Mouse (Mus musculus): ENCODE results near the gene Rps6ka4. TPM values are rescaled to one million over a fixed set of nuclear protein-coding genes. Genes with fewer than 3 reads are reported as not detected.

Gene Rps6ka4
- polyA plus RNA-seq, 1 experiment from 2014 or later, result 28.6 TPM

GRCm38 (mm10) chr19:6820538-6821195, 19.8 kb downstream of the Rps6ka4 start:
- Histone ChIP-seq H3K36me3 (ENCODE audit: insufficient read depth) (no peaks in the 10 kb centered on the region), H3K27ac (ENCODE audit: low read depth) (no peak overlapping the region), H3K4me2 (no peak overlapping the region), H3K4me3 (ENCODE audit: low read depth, low read length) (no peak overlapping the region), H3K4me1 (ENCODE audit: insufficient read depth) (no peaks in the 10 kb centered on the region), H3K9ac (no peak overlapping the region), H3K9me3 (ENCODE audit: low read depth, low read length) (no peaks in the 10 kb centered on the region), H3K27me3 (ENCODE audit: insufficient read depth, low read length) (no peaks in the 10 kb centered on the region)
- WGBS, result 78% methylated on average over 13 of the region's 13 CpGs
- DNase-seq (no peak), ATAC-seq (ENCODE audit: insufficient read depth) (no peak)
- no peak for TF ChIP-seq CTCF (IDR thresholded peaks at IDR 0.05; ENCODE audit: low read depth)

- no peaks in the 10 kb centered on the region for H3K9me3 ChIP-seq (ENCODE audit: low read depth, low read length)
- 38% methylated on average over 10 of the region's 10 CpGs for WGBS
- no peaks in the 10 kb centered on the region for H3K36me3 ChIP-seq (ENCODE audit: insufficient read depth)
- H3K27ac ChIP-seq (ENCODE audit: low read depth), result no peak overlapping the region
- peak; percentile 17 for DNase-seq
- H3K27me3 ChIP-seq (ENCODE audit: insufficient read depth, low read length), result no peaks in the 10 kb centered on the region
- H3K4me2 ChIP-seq, result no peak overlapping the region
- no peak overlapping the region for H3K9ac ChIP-seq
- no peaks in the 10 kb centered on the region for H3K4me1 ChIP-seq (ENCODE audit: insufficient read depth)
- no peak overlapping the region for H3K4me3 ChIP-seq (ENCODE audit: low read depth, low read length)
- no peak for ATAC-seq (ENCODE audit: insufficient read depth)
- no peak for TF ChIP-seq CTCF (IDR thresholded peaks at IDR 0.05; ENCODE audit: low read depth)
These were observed 21.2 kb downstream of the Rps6ka4 start for GRCm38 (mm10) chr19:6819143-6819827.

- H3K4me3 ChIP-seq (ENCODE audit: low read depth, low read length), result no peak overlapping the region
- 0 out of 2 replicates have a peak, but pooled peaks have one; percentile 7 for TF ChIP-seq CTCF (IDR thresholded peaks at IDR 0.05; ENCODE audit: low read depth)
- no peak overlapping the region for H3K27ac ChIP-seq (ENCODE audit: low read depth)
- no peak overlapping the region for H3K4me2 ChIP-seq
- WGBS, result 66% methylated on average over 3 of the region's 3 CpGs
- no peaks in the 10 kb centered on the region for H3K27me3 ChIP-seq (ENCODE audit: insufficient read depth, low read length)
- H3K9me3 ChIP-seq (ENCODE audit: low read depth, low read length), result no peaks in the 10 kb centered on the region
- H3K4me1 ChIP-seq (ENCODE audit: insufficient read depth), result no peaks in the 10 kb centered on the region
- no peak for ATAC-seq (ENCODE audit: insufficient read depth)
- H3K36me3 ChIP-seq (ENCODE audit: insufficient read depth), result no peaks in the 10 kb centered on the region
- DNase-seq, result no peak
- no peak overlapping the region for H3K9ac ChIP-seq
These were observed 25.5 kb downstream of the Rps6ka4 start for GRCm38 (mm10) chr19:6814958-6815357.

- H3K9me3 ChIP-seq (ENCODE audit: low read depth, low read length), result no peaks in the 10 kb centered on the region
- DNase-seq (no peak), ATAC-seq (ENCODE audit: insufficient read depth) (no peak)
- no peak overlapping the region for H3K4me2 ChIP-seq
- H3K4me1 ChIP-seq (ENCODE audit: insufficient read depth), result no peaks in the 10 kb centered on the region
- H3K9ac ChIP-seq, result no peak overlapping the region
- H3K27ac ChIP-seq (ENCODE audit: low read depth), result no peak overlapping the region
- H3K4me3 ChIP-seq (ENCODE audit: low read depth, low read length), result no peak overlapping the region
- no peaks in the 10 kb centered on the region for H3K27me3 ChIP-seq (ENCODE audit: insufficient read depth, low read length)
- H3K36me3 ChIP-seq (ENCODE audit: insufficient read depth), result no peaks in the 10 kb centered on the region
- WGBS, result 21% methylated on average over 4 of the region's 4 CpGs
- no peak for TF ChIP-seq CTCF (IDR thresholded peaks at IDR 0.05; ENCODE audit: low read depth)
These were observed 26.1 kb downstream of the Rps6ka4 start for GRCm38 (mm10) chr19:6814366-6814765.

Small RNA genes lying within 50 kb of the gene (microRNA-seq; reads per million reads assigned to microRNA genes)
- not detected for gene Mir5046 (ENCODE audit: borderline number of aligned reads)

Other genes starting within 250 kb of the Rps6ka4 start
- 1.0 and 1.5 TPM in 2 replicates for gene Ccdc88b, start 17.6 kb upstream of the Rps6ka4 start, polyA plus RNA-seq (2014; fragmentation: Nextera tagmentation; extraction: Ambion mirVana)
- 151 and 155 TPM in 2 replicates for gene Trmt112, start 69.1 kb upstream of the Rps6ka4 start, polyA plus RNA-seq (2014; fragmentation: Nextera tagmentation; extraction: Ambion mirVana)
- 151 and 153 TPM in 2 replicates for gene Prdx5, start 69.5 kb upstream of the Rps6ka4 start, polyA plus RNA-seq (2014; fragmentation: Nextera tagmentation; extraction: Ambion mirVana)
- 3.1 and 4.2 TPM in 2 replicates for gene Esrra, start 81.2 kb upstream of the Rps6ka4 start, polyA plus RNA-seq (2014; fragmentation: Nextera tagmentation; extraction: Ambion mirVana)
- gene Catsperz, start 84.7 kb upstream of the Rps6ka4 start, polyA plus RNA-seq (2014; fragmentation: Nextera tagmentation; extraction: Ambion mirVana), result 2.2 and 2.3 TPM in 2 replicates
- gene Kcnk4, start 93.9 kb upstream of the Rps6ka4 start, polyA plus RNA-seq (2014; fragmentation: Nextera tagmentation; extraction: Ambion mirVana), result 0.17 and 0.38 TPM in 2 replicates
- 61.0 and 65.0 TPM in 2 replicates for gene Bad, start 101.2 kb upstream of the Rps6ka4 start, polyA plus RNA-seq (2014; fragmentation: Nextera tagmentation; extraction: Ambion mirVana)
- gene Gpr137, start 101.8 kb upstream of the Rps6ka4 start, polyA plus RNA-seq (2014; fragmentation: Nextera tagmentation; extraction: Ambion mirVana), result 21.8 and 23.5 TPM in 2 replicates
- gene Ppp1r14b, start 134.3 kb upstream of the Rps6ka4 start, polyA plus RNA-seq (2014; fragmentation: Nextera tagmentation; extraction: Ambion mirVana), result 218 and 224 TPM in 2 replicates
- gene Plcb3, start 135.8 kb upstream of the Rps6ka4 start, polyA plus RNA-seq (2014; fragmentation: Nextera tagmentation; extraction: Ambion mirVana), result 53.3 and 55.9 TPM in 2 replicates
- 84.4 and 84.8 TPM in 2 replicates for gene Fkbp2, start 139.9 kb upstream of the Rps6ka4 start, polyA plus RNA-seq (2014; fragmentation: Nextera tagmentation; extraction: Ambion mirVana)
- gene Vegfb, start 147.0 kb upstream of the Rps6ka4 start, polyA plus RNA-seq (2014; fragmentation: Nextera tagmentation; extraction: Ambion mirVana), result 42.5 and 44.6 TPM in 2 replicates
- 18.6 and 22.8 TPM in 2 replicates for gene Dnajc4, start 151.9 kb upstream of the Rps6ka4 start, polyA plus RNA-seq (2014; fragmentation: Nextera tagmentation; extraction: Ambion mirVana)
- 20.4 and 20.7 TPM in 2 replicates for gene Nudt22, start 155.5 kb upstream of the Rps6ka4 start, polyA plus RNA-seq (2014; fragmentation: Nextera tagmentation; extraction: Ambion mirVana)
- gene Trpt1, start 155.5 kb upstream of the Rps6ka4 start, polyA plus RNA-seq (2014; fragmentation: Nextera tagmentation; extraction: Ambion mirVana), result 9.0 and 10.5 TPM in 2 replicates
- gene Fermt3, start 178.8 kb upstream of the Rps6ka4 start, polyA plus RNA-seq (2014; fragmentation: Nextera tagmentation; extraction: Ambion mirVana), result 8.6 and 9.1 TPM in 2 replicates
- 250 and 255 TPM in 2 replicates for gene Stip1, start 199.3 kb upstream of the Rps6ka4 start, polyA plus RNA-seq (2014; fragmentation: Nextera tagmentation; extraction: Ambion mirVana)
- 11.0 and 11.4 TPM in 2 replicates for gene Macrod1, start 216.2 kb upstream of the Rps6ka4 start, polyA plus RNA-seq (2014; fragmentation: Nextera tagmentation; extraction: Ambion mirVana)